Mouse (Mus musculus) cerebellum, postnatal 36 days (tissue): ENCODE measurements around the gene Dao.

Source experiments
- DNase-seq, 2 experiments: peaks; one replicate each; pipeline ENCODE4 v3.0.0; 2021 to 2022; ENCODE audit warnings: mixed read lengths in 2 of 2

Dao gene

GRCm38 (mm10) chr5:114003542-114003941, at the start of gene Dao:
TSS of gene Dao (plus strand) at chr5:114003703.
- no peak for DNase-seq

GRCm38 (mm10) chr5:113954421-113954820, 49.1 kb upstream of the Dao start:
- peak; percentile 86 to 88 for DNase-seq

- no peak for DNase-seq
Observed at GRCm38 (mm10) chr5:113955281-113955680, 48.2 kb upstream of the Dao start.

GRCm38 (mm10) chr5:113955691-113956090, 47.8 kb upstream of the Dao start:
- DNase-seq: no peak

GRCm38 (mm10) chr5:113956510-113956909, 47.0 kb upstream of the Dao start:
- DNase-seq: peak; percentile 82 to 88

GRCm38 (mm10) chr5:113959039-113959438, 44.5 kb upstream of the Dao start:
- no peak for DNase-seq

GRCm38 (mm10) chr5:113960416-113960815, 43.1 kb upstream of the Dao start:
- DNase-seq: no peak

- DNase-seq: no peak
Observed at GRCm38 (mm10) chr5:113961776-113962175, 41.7 kb upstream of the Dao start.

GRCm38 (mm10) chr5:113964972-113965371, 38.5 kb upstream of the Dao start:
- no peak for DNase-seq

- no peak for DNase-seq
Observed at GRCm38 (mm10) chr5:113965659-113966185, 37.8 kb upstream of the Dao start.

GRCm38 (mm10) chr5:113966452-113967150, 36.9 kb upstream of the Dao start:
- DNase-seq: no peak

GRCm38 (mm10) chr5:113968371-113968770, 35.1 kb upstream of the Dao start:
- no peak for DNase-seq

GRCm38 (mm10) chr5:113971434-113971960, 32.0 kb upstream of the Dao start:
- DNase-seq: no peak

GRCm38 (mm10) chr5:113972589-113973515, 30.7 kb upstream of the Dao start:
- DNase-seq: no peak

- DNase-seq: no peak
Observed at GRCm38 (mm10) chr5:113973790-113974189, 29.7 kb upstream of the Dao start.

GRCm38 (mm10) chr5:113974576-113974975, 28.9 kb upstream of the Dao start:
- no peak for DNase-seq

GRCm38 (mm10) chr5:113975538-113976215, 27.8 kb upstream of the Dao start:
- no peak for DNase-seq

GRCm38 (mm10) chr5:113976597-113976996, 26.9 kb upstream of the Dao start:
- no peak for DNase-seq

GRCm38 (mm10) chr5:113977309-113977708, 26.2 kb upstream of the Dao start:
- DNase-seq: no peak

GRCm38 (mm10) chr5:113980511-113980910, 23.0 kb upstream of the Dao start:
- no peak for DNase-seq

- DNase-seq: no peak
Observed at GRCm38 (mm10) chr5:113981171-113981570, 22.3 kb upstream of the Dao start.

GRCm38 (mm10) chr5:113981843-113982242, 21.7 kb upstream of the Dao start:
- no peak for DNase-seq

- no peak for DNase-seq
Observed at GRCm38 (mm10) chr5:113983541-113983940, 20.0 kb upstream of the Dao start.
